Mouse (Mus musculus) frontal cortex, postnatal 10 days (tissue): ENCODE data around the gene Zfp871.

Experiments
- DNase-seq, 2 experiments: peaks; one replicate each; pipeline ENCODE4 v3.0.0; 2022; ENCODE audit warnings: low spot score in 2 of 2, mixed read lengths in 1 of 2

Zfp871 gene

GRCm38 (mm10) chr17:32788094-32788559 is at the start of gene Zfp871:
Gene Zfp871 (minus strand): TSS chr17:32788287.
- DNase-seq, result peak; percentile 86 to 87

DNA sequence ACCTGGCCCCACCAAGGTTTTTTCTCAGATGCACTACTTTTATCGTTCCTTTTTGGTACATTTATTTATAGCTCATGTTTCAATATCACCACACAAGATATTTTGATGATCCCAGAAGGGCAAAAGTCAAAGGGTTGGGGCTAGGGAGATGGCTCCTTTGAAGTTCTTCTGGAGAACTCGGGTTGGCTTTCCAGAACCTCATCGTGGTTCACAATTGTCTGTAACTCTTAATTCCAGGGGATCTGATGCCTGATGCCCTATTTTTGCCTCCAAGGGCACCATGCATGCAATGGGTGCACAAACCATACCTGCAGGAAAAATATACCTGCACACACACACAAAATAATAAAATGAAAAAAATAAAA is 42.3 kb upstream of the Zfp871 start:
- DNase-seq, result no peak

DNA sequence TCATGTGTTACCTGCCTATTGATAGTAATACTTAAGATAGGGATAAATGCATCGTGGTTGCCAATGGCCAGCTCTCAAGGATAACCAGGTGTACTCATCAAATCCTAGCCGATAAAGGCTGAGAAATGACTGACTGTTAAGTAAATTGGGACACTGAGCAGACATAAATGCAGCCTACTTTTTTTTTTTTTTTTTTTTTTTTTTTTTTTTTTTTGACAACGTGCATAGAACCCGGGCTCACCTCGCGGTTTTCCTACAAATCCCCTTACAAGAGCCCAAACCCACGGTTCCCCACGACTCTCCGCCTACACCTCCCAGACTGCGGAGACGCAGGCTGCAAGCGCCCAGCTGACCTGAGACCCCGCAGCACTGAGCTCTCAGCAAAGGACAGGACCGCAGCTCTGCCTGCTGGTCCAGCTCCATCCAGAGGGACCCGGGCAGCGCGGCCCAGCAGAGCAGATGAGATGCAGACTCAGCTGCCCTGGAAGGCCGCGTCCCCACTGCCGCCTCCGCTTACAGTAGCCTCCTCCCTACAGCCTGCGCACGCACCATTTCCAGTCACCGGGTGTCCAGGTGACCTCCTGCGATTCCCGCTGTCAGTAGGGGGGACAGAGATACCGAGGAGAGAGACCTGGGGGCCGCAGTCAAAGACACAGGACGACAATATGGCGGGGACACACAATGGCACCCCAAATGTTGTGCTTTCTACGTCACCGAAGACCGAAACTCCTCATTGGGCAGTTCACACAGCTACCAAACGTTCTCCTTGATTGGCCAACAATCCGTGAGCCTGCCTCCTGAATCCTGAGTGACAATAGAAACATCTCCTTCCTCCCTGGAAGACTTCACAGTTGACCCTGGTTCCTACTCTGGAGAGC is 41.7 kb upstream of the Zfp871 start, which contains the start of gene Zfp799:
TSS of gene Zfp799 (minus strand) at position 722 of the 878 bp plus-strand sequence.
- DNase-seq, result peak; percentile 72 to 79

GRCm38 (mm10) chr17:32816074-32816784 is 28.1 kb upstream of the Zfp871 start:
- DNase-seq, result no peak

DNA sequence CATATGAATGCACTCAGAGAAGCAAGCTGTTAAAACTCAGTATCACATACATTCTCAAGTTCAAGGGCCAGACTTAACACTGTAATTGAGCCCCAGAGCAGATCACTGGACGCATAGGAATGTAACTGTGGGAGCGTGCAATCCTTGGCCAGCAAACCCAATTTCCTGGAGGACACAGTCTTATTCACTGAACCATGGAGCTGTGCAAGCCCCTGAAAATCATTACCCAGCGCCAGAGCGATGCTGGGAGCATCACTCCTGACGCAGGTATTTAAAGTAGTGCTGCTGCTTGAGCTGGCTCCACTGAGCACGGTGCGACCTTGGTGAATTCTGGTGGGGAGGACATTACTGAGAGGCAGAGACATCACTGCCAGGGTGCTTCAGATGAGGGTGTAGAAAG is 26.0 kb upstream of the Zfp871 start:
- no peak for DNase-seq

DNA sequence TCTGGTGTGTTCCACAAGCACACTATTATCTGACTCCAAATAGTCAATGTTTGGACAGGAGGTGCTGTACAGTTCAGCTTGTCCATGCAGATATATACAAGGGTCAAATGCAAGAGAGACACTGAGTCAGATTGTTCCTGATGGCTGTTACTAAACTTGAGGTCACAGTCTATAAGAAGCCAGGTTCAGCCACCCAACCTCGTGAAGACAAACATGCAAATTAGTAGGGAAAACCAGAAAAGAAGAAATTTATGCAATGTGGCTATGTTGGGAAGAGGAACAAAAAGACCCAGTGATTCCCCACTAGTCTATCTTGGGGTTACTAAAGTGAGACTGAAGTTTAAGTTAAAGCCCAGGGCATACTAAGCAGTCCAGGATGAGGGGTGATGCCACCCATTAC is 22.6 kb upstream of the Zfp871 start:
- no peak for DNase-seq

DNA sequence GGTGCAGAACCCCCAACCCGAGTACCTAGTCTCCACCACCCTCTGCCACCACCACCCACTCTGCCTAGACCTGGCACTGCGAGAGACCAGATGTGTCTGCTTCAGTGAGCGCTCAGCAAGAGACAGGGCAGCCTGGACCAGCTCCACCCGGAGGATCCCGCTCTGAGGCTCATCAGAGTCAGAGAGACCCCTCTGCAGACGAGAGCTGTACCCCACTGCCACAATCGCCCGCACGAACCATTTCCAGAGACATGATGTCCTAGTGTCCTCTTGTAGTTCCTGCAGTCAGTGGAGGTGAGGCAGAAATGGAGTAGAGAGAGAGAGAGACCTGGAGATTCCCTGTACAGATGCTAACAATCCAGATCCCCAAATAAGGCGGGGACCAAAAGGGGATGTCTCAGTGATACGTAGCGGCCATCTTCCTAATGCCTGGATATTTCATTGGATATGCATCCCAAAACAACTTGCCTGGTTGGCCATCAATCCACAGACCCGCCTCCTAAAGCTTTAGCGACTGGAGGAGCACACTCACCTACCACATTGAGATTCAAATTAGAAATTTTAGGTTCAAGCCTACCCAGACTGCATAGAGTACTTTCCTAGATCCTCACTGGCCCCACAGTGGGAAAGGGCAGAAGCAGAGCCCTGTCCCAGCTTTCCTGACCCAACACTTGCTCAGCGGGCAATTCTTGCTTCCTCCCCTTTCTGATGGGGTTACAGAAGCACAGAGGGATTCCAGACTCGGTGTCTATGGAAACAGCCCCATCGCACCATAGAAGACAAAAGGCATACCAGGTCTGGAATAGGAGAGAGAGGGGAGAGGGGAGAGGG is 21.7 kb upstream of the Zfp871 start, which contains the start of gene Zfp811:
TSS of gene Zfp811 (minus strand) at position 388 of the 831 bp plus-strand sequence.
- peak; percentile 46 to 55 for DNase-seq

DNA sequence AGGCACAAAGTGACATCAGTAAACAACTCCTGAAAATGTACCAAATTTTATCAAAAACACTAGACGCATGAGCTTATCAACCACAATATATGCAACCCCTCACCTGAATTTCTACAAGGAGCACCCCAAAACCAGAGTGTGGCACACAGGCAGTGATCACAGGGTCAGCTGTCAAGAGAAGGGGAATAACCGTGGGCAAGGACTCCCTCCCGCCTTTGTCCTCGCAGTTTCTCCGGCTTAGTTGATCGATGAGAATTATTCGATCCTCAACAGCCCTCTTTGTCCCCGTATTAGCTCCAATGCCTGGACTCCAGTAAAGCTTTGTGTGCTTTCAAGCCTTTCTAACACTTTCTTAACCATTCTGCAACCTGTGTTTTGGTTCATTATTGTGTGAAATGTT is 20.8 kb upstream of the Zfp871 start:
- no peak for DNase-seq

GRCm38 (mm10) chr17:32789244-32789643 is 1.2 kb upstream of the Zfp871 start:
- no peak for DNase-seq

DNA sequence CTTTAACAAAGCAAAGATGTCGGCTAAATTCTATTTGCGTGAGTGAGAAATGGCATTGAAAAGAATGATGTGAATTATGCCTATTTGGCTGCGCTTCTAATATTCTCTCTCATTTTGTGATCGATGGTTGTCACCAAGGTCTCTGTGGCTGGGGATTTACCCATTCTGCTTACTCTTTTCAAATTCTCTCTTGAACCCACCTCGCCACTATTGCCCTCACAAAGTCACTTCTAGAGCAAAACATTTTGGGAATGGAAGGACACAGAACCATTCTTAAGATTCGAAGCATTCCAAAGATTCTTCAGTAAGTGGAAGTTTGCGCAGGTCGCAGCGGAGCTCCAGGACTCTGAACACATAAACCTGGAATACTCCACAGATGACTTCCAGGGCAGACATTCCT is 489 bp upstream of the Zfp871 start:
- DNase-seq, result no peak

GRCm38 (mm10) chr17:32787436-32788093 is 522 bp downstream of the Zfp871 start:
- no peak for DNase-seq

DNA sequence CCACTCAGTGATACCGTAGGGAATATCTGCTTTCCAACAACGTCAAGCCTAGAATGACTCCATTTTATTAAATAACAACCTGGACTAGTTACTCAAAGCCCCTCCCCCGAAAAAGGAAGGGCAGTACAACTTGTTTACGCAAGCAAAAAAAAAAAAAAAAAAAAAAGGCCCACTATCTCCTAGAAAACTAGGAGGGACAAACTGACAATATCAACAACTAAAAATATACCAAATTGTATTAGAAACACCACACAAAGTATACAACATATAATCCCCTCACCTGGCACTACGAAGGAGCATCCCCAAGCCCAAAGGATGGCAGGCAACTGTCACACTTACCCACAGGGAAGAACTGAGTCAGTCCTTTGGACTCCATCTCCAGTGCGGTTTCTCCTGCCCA is 1.1 kb downstream of the Zfp871 start:
- DNase-seq, result no peak

DNA sequence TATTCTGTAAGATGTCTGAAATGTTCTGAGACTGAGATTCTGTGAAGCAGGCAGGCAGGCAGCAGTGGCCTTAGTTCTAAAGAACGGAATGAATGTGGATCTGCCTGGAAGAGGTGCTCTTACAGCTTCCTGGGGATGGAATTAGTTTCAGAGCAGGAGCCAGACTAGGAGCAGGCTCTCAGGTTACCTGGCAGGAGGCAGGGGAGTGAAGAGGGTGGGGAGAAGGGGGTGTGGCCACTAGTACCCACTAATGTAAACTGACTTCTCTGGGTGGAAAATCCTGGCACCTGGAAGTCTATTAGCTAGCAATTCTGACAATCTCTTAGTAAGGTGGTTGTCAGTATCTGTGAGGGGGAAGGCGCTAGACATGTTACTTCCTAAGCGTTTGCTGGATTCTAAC is 2.4 kb downstream of the Zfp871 start:
- DNase-seq, result no peak

DNA sequence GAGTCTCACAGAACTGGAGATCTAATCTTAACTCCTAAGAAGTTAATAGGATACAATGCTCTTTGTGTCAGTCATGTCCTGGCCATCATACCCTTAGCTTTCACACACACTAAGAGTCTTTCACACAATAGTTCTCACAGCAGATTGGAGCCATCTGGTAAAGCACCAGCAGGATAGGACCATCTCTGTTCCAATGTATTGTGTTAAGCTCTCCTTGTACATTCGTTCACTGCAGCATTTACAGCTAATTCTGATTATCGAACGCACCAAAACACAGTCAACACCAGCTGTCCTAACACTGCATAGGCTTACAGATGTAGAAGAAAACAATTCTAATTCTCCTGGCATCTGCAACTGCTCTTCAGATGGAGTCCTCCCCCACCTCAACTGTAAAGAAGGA is 10.5 kb downstream of the Zfp871 start:
- DNase-seq, result no peak

- DNase-seq, result no peak
Measured at GRCm38 (mm10) chr17:32771213-32771612, 16.9 kb downstream of the Zfp871 start.

- no peak for DNase-seq
Measured at GRCm38 (mm10) chr17:32766422-32766821, 21.7 kb downstream of the Zfp871 start.

- DNase-seq, result no peak
Measured at GRCm38 (mm10) chr17:32757331-32757730, 30.8 kb downstream of the Zfp871 start.

DNA sequence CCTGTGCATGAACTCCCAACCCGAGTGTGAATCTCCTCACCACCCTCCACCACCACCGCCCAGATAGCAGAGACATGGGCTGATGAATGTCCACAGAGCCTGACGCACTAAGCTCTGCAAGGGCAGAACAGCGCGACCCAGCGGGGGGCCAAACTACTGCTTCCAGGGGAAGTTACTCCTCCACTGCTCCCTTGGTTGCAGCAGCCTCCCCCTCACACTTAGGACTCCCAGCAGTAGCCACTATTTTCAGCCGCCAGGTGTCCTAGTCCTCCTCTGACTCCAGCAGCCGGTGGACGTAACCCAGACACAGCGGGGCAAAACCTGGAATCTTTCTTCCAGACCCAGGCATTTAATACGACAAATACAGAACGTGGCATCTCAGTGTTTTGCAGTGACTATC is 34.5 kb downstream of the Zfp871 start:
- DNase-seq, result peak in 1 of 2 experiments; percentile 7

DNA sequence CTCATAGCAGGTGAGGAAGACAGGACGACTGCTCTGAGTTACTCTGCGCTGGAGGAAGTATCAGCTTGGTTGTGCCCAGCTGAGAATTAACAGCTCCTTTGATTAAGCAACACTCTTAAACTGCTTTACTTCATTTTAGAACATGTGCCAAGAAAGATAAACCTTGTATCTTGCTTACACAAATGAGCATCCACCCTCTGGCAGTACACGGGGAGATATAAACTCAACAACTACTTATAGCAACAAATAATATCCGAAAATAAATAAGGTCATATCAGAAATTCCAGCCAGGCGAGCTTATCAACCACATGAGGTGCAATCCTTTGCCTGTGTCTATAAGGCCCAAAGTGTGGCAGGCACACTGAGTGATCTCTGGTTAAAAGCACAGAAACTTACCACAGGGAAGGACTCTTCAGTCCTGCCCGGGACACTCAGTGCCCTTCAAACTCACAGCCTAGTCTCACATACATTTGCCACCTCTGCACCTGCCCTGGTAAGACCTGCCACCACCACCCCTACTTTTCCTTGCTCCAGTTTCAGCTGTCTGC is 35.2 kb downstream of the Zfp871 start:
- DNase-seq, result no peak

- DNase-seq, result no peak
Measured at GRCm38 (mm10) chr17:32750611-32751010, 37.5 kb downstream of the Zfp871 start.

- no peak for DNase-seq
Measured at GRCm38 (mm10) chr17:32741057-32741456, 47.0 kb downstream of the Zfp871 start.
